Mouse (Mus musculus): ENCODE results near the gene Wdpcp.

DNA sequence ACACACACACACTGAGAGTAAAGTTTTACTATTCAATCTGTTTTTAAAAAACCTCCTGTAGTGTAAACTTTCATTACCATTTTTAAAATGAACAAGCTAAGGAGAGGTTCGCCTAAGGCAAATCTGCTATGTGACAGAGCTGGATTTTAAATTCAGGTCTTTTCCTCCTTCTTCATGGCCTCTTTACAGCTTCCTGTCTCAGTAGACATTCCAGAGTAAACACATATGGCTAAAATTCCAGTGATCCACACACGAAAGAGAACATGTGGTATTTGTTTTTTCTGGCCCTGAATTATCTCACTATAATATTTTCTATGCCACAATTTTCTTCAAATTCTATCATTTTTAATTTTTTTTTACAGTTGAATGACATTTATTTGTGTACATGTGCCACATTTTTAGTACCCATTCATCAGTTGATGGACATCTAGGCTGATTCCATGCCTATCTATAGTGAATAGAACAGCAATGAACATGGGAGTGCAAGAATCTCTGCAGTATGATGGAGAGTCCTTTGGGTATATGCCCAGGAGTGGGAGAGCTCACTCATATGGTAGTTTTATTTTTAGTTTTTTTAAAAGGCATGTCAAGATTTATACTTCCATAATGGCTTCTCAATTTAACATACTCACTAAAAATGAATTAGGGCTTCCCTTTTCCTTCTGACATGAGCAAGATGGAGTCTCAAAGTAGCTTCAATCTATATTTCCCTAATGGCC lies 43.2 kb upstream of the Wdpcp start:
- TF ChIP-seq CTCF (IDR thresholded peaks at IDR 0.05; ENCODE audit: control insufficient read depth, insufficient read depth, insufficient read length) (no peak), CEBPB (IDR thresholded peaks at IDR 0.05; ENCODE audit: low read depth) (no peak), USF1 (IDR thresholded peaks at IDR 0.05; ENCODE audit: low read depth) (no peak), MAX (IDR thresholded peaks at IDR 0.05) (no peak), MYOD1 (IDR thresholded peaks at IDR 0.05; ENCODE audit: control insufficient read depth, insufficient read length, low read depth) (no peak), MYOG (IDR thresholded peaks at IDR 0.05; ENCODE audit: control insufficient read depth, extremely low read depth, insufficient read length) (no peak)
